In genomic region chr14:24650195-24650901, GRCm38 (mm10) we compare ENCODE assay signal across 9 mouse cellular contexts.
DNase-seq lines count a peak whose midpoint lies in the region; ATAC-seq lines count a peak whose summit lies in the region.
"Had no signal": no experiment of that assay in that cellular context is flagged by ENCODE, and none has a peak within 500 bp of the region (broad histone marks: within the 10 kb centered on the region; RNA-seq: fewer than 3 reads in every experiment).

No protein-coding gene starts in this region.

- H3K4me3 ChIP-seq in forebrain, embryonic 10.5 days, result no peak overlapping the region
- no peak overlapping the region for H3K4me3 ChIP-seq in intestine, embryonic 16.5 days (ENCODE audit: low read length)
- no peak overlapping the region for H3K4me3 ChIP-seq in stomach, embryonic 15.5 days (replicated peaks)

- H3K36me3 ChIP-seq in forebrain, embryonic 10.5 days (replicated peaks), result no peaks in the 10 kb centered on the region
- no peaks in the 10 kb centered on the region for H3K36me3 ChIP-seq in intestine, embryonic 16.5 days (ENCODE audit: control insufficient read depth, insufficient read depth, low read length)
- no peaks in the 10 kb centered on the region for H3K36me3 ChIP-seq in stomach, embryonic 15.5 days

- H3K9ac ChIP-seq in intestine, embryonic 16.5 days (ENCODE audit: low read depth, low read length), result no peak overlapping the region
- H3K9ac ChIP-seq in stomach, embryonic 15.5 days, result no peak overlapping the region

- no peaks in the 10 kb centered on the region for H3K9me3 ChIP-seq in forebrain, embryonic 10.5 days
- H3K9me3 ChIP-seq in intestine, embryonic 16.5 days (ENCODE audit: control insufficient read depth, low read length), result no peaks in the 10 kb centered on the region
- no peaks in the 10 kb centered on the region for H3K9me3 ChIP-seq in stomach, embryonic 15.5 days

- H3K4me1 ChIP-seq in forebrain, embryonic 10.5 days, result peaks cover 41% of the 10 kb centered on the region
- H3K4me1 ChIP-seq in intestine, embryonic 16.5 days (ENCODE audit: control insufficient read depth, insufficient read depth, low read length), result no peaks in the 10 kb centered on the region; the same call in 1 of the 2 replicates
- 0 out of 2 replicates have a peak, but pooled peaks cover 3% of the 10 kb centered on the region for H3K4me1 ChIP-seq in stomach, embryonic 15.5 days

- H3K27me3 ChIP-seq in forebrain, embryonic 10.5 days (ENCODE audit: poor library complexity, severe bottlenecking), result no peaks in the 10 kb centered on the region
- no peaks in the 10 kb centered on the region for H3K27me3 ChIP-seq in intestine, embryonic 16.5 days (replicated peaks; ENCODE audit: control insufficient read depth, insufficient read depth, low read length)
- H3K27me3 ChIP-seq in stomach, embryonic 15.5 days (replicated peaks), result no peaks in the 10 kb centered on the region

- ATAC-seq in intestine, embryonic 16.5 days, result no peak; the same call in 1 of the 2 replicates
- no peak for ATAC-seq in stomach, embryonic 15.5 days (ENCODE audit: insufficient read depth, low FRiP score, low read depth)
- no peak for ATAC-seq in granulocyte monocyte progenitor cell, adult 5-6 weeks (replicated peaks; ENCODE audit: poor library complexity, severe bottlenecking)

- 0 out of 2 replicates have a peak overlapping the region, but pooled peaks have one; percentile 0 for H3K4me2 ChIP-seq in intestine, embryonic 16.5 days (ENCODE audit: low read depth, low read length)
- 0 out of 2 replicates have a peak overlapping the region, but pooled peaks have one; percentile 2 for H3K4me2 ChIP-seq in stomach, embryonic 15.5 days

- WGBS in forebrain, embryonic 10.5 days, result 84% methylated on average over 7 of the region's 7 CpGs
- WGBS in intestine, embryonic 16.5 days, result 43% methylated on average over 7 of the region's 7 CpGs
- 44% methylated on average over 7 of the region's 7 CpGs for WGBS in stomach, embryonic 15.5 days

- H3K27ac ChIP-seq in forebrain, embryonic 10.5 days, result peak overlapping the region; percentile 79
- H3K27ac ChIP-seq in intestine, embryonic 16.5 days (ENCODE audit: low read length), result no peak overlapping the region
- H3K27ac ChIP-seq in stomach, embryonic 15.5 days, result no peak overlapping the region

- DNase-seq in left cerebral cortex, postnatal 4 days, result peak; percentile 85
- no peak for DNase-seq in left cerebral cortex, adult 18-20 months (ENCODE audit: low spot score in 2 of 2)
- DNase-seq in forebrain, embryonic 10.5 days (ENCODE audit: extremely low spot score, low spot score), result peak; percentile 18
- DNase-seq in adrenal gland, postnatal 4 days (ENCODE audit: low spot score in 2 of 2), result no peak
- no peak for DNase-seq in urinary bladder, adult 2 months (ENCODE audit: low spot score)
- DNase-seq: adrenal gland, adult 8-10 months had no signal

- intact Hi-C loops in left cerebral cortex, postnatal 4 days (cut with DNase I), result no loop called here

Comparison
In these comparisons a context has a peak if more than half of its experiments do, and no peak if none do; other contexts are left out.
1. DNase-seq: peak in left cerebral cortex, postnatal 4 days (single experiment) and forebrain, embryonic 10.5 days (single experiment); none in left cerebral cortex, adult 18-20 months (0 of 2), adrenal gland, postnatal 4 days (0 of 2) and urinary bladder, adult 2 months (single experiment).